Mouse (Mus musculus): ENCODE data around the gene Fanca. TPM values are rescaled to one million over a fixed set of nuclear protein-coding genes. Genes with fewer than 3 reads are reported as not detected.

Gene Fanca
- total RNA-seq (2021), result 1 to 10 TPM; 6.5 to 7.4 TPM

DNA sequence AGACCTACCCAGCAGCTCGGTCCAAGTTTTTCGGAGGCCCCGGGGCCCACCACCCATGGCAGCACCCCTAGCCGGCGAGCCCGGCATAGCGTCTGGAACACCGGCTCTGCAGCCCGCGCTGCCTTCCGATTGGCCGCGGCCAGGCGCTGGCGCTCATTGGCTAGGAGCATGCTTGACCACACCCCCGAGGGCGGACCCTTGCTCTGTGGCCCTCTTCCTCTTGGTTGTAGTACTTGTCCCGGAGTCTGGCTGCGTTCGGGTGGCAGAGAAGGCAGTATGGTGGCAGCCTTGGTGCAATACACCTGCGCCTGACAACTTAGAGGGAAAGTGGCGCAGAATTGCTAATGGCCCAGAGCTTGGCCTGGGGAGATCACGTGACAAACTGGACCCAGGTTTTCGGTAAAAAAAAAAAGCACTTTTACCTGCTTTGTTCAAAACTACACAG, at the start of gene Fanca:
Gene Fanca (minus strand): TSS at position 110 of the 445 bp plus-strand sequence.
- peak; percentile 94 to 95 for DNase-seq
- intact Hi-C loops (cut with DNase I), result no loop called here

GRCm38 (mm10) chr8:123361082-123361739, 42.8 kb upstream of the Fanca start:
- DNase-seq, result peak; percentile 77 to 89
- intact Hi-C loops (cut with DNase I), result loop anchor here (1.0 kb wide), 1 partner anchor 42 kb away; no protein-coding TSS in a partner anchor

DNA sequence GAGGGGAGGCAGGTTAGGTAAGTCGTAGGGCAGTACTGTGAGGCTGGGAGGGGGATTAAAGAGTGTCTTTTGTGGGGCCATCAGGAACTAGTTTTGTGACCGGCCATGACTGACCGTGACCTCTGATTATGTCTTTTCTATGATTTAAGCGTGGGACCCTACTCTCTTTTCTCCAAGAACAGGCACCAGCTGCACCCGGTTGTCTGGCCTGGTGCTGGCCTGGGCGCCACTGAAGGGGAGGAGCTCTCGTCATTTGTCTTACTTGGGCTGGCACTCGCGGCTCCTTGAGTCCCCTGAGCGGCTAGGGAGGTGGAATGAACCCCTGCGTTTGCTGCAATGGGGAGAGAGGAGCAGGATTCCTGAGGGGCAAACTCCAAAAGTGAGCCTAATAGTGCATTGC, 34.8 kb upstream of the Fanca start:
- DNase-seq, result no peak
- intact Hi-C loops (cut with DNase I), result no loop called here

DNA sequence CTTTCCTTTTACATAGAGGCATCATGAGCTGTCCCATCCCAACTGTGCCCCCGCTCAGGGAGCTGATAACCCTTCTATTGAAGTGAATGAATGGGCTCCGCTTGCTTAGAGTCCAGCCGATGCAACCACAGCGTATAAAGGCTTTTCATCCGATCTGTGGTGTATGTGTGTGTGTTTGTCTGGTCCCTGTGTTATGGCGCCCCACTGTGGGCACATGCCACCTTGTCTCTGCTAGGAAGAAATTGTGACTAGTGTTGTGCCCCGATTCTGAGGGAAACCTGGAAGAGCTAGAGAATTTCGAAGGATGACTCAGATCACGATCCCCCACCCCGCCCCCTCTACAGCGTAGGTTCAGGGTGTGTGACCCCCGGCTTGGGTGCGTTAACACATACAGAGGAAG, 34.4 kb upstream of the Fanca start:
- peak; percentile 36 to 41 for DNase-seq
- intact Hi-C loops (cut with DNase I), result no loop called here

DNA sequence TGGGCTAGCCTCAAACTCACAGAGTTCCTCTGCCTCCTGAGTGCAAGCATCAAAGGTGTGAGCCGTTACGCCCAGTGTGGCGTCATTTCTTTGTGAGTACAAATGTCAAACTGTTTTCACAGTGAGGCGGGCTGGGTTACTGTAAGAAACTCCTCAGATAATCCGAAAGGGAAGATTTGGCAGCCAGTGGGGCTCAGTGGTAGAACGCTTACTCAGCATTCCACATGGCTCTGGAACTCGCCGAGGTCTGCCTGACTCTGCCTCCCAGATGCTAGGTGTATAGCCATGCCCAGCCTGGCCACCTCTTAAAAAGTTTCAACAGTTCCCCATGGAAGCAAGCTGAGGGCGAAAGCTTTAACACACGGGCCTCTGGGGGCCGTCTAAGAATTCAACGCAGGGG, 33.7 kb upstream of the Fanca start:
- intact Hi-C loops (cut with DNase I), result no loop called here
- no peak for DNase-seq

DNA sequence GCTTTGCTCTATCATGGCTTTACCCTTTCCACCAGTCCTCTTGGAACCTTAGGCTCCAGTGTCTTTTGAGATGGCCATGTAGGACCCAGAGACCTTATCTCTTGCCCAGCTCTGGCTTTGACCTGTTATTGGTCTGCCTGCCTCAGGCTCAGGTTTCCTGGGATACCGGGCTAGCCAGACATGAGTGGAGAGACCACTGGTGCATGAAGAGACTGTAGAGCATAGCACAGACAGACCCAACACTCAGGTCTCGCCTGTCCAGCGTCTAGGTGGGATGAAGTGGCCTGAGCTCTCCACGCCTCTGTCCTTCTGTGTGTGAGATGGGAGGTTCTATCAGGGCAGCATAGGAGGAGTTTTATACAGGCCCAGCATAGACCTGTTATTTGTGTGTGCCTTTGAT, 30.7 kb upstream of the Fanca start:
- intact Hi-C loops (cut with DNase I), result no loop called here
- DNase-seq, result no peak

DNA sequence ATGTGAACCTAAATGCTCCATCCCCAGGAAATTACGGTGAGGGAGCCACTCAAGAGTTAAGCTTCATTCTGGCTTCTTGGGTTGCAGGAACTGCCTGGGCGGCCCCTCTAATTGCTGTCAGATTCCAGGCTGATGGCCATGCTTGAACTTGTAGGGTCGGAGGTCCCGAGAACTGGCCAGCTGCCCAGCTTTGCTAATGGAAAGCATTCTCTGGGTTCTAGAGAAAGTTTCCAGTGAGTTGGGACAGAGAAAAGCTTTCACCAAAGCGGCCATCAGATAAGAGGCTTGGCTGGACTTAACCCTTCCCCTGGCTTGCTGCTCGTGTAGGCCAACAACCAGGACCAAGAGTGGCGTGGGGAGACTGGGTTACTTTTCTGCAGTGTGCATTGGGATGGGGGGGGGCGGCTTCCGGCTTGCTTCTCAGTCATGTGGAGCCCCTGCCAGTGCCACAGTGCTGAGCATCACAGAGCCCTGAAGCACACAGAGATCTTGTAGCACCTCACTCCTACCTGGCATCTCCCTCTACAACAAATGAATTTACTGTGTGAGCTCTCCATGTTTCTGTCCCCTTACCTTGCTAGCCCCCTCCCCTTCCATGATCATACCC, 30.0 kb upstream of the Fanca start:
- peak; percentile 77 to 81 for DNase-seq
- intact Hi-C loops (cut with DNase I), result no loop called here

- DNase-seq, result no peak
- intact Hi-C loops (cut with DNase I), result no loop called here
These were observed 28.9 kb upstream of the Fanca start for GRCm38 (mm10) chr8:123347293-123347692.

GRCm38 (mm10) chr8:123345856-123346255, 27.5 kb upstream of the Fanca start:
- intact Hi-C loops (cut with DNase I), result no loop called here
- no peak for DNase-seq

DNA sequence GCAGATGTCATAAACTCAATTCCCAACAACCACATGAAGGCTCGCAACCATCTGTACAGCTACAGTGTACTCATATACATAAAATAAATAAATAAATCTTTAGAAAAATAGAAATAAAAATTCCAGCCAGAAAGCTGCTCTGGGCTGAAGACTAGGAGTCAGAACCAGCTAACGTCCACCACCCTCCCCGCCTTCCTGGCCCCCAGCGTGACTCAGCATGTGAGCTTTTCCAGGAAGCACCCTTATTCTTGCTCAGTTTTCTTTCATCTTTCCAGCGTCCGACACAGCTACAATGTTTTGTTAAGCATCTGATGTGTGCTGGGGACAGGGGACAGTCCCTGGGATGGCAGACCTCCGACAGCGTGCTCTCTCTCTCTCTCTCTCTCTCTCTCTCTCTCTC, 26.8 kb upstream of the Fanca start:
- intact Hi-C loops (cut with DNase I), result no loop called here
- no peak for DNase-seq

DNA sequence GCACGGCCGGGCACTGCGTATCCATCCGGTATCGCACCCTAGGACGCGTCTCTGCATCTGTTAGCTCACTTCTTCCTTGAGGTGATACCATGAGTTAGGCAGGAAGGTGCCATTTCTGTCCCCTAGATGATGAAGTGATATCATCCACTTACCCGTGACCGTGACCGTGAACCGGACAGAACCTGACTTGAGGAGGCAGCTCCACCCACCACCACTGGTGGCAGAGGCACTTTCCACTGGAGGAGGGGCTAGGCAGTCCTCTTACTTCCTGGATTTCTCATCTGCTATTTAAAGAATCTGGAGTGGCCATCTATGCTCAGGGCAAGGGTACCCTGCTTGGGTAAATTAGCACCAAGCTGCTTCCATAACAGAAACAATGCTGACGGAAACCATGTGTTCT, 25.0 kb upstream of the Fanca start:
- DNase-seq, result no peak
- intact Hi-C loops (cut with DNase I), result no loop called here

DNA sequence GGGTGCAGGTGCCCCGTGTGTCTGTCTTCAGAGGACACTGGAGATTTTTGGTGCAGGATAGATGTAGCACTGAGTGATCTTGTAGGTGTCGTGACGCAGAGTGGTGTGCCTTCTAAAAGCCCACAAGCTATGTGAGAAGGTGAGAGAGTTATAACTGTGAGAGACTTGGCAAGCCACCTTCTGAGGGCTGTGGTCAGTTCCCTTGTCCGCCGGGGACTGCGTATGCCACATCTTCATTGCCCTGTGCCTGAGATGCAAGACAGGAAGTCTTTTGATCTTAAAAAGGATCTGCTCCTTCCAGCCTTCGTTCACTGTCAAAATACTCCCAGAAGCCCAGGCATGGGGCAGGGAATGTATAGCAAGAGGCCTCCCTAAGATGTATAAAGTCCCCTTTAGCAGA, 24.5 kb upstream of the Fanca start:
- intact Hi-C loops (cut with DNase I), result no loop called here

GRCm38 (mm10) chr8:123342253-123342652, 23.9 kb upstream of the Fanca start:
- DNase-seq, result no peak
- intact Hi-C loops (cut with DNase I), result no loop called here

More for the DNA sequence above, 24.5 kb upstream of the Fanca start:
- DNase-seq, result no peak

DNA sequence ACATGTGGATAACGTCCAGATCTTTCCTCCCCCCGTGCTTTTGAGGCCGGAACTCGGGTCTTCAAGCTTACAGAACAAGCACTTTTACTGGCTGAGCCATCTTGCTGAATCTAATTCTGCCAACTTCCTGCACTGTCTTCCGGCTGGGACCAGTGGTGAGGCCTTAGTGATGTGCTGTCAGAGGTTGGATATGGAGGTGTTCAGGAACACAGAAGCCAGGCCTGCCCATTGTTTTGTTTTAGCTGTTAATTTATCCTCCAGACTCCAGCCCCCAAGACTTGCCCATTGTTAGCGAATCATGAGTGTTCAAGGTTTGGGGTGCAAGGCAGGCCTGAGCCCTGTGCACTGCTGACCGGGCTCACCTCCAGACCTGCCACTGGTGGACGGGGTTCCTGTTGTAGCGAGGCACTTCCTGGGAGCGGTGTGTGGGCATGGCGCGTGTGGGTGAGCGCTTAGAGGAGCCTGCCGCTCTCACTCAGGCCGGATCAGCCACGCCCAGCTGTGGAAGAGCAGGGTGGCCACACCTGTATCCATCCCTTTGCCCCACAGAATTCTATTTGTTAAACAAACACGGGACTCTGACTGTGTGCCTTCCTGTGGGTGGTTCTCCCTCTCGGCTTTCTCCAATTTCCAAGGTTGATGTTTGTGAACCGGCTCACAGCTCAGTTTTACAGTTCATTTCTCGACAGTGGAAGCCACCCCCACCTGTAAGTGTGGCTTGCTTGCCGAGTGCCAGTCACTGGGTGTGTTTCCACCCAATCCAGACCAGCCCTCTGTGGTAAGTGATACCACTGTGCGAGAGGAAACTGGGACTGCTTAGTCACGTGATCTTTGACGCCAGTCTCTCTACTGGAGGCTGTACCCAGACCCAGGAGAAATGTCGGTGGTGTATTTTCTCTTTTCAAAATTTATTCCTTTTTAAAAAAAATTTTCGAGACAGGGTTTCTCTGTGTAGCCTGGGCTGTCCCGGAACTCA, 23.0 kb upstream of the Fanca start:
- no peak for DNase-seq
- intact Hi-C loops (cut with DNase I), result no loop called here

DNA sequence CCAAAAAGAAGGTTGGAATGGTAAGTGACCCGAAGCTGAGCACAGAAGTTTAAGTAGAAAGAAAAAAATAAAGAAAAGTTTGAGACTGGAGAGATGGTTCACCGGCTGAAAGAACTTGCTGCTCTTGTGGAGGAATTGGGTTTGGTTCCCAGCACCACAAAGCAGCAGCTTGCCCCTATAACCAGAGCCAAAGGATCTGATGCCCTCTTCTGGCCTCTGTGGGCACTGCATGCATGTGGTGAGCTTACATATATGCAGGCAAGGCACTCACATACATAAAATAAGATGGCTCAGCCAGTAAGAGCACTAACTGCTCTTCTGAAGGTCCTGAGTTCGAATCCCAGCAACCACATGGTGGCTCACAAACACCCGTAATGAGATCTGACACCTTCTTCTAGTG, 21.7 kb upstream of the Fanca start:
- intact Hi-C loops (cut with DNase I), result no loop called here
- no peak for DNase-seq

DNA sequence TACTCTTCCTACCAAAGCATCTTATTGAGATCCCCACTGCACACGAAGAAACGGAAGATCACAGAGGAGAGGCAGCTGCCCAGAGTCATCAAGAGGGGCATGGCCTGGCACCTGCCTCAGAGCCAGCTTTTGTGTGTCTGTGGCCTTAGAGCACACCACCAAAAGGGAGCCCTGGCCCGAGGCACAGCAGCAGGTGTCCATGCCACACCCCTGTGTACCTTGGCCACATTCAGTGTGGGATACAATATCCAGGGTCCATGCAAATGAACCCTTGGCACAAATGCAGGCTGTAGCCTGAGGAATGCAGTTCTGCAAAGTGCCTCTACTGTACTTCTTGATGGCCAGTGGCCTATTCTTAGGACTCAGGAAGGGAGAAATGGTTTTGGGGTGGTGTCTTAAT, 19.1 kb upstream of the Fanca start:
- no peak for DNase-seq
- intact Hi-C loops (cut with DNase I), result no loop called here

GRCm38 (mm10) chr8:123334467-123334866, 16.1 kb upstream of the Fanca start:
- intact Hi-C loops (cut with DNase I), result no loop called here

GRCm38 (mm10) chr8:123333864-123334263, 15.5 kb upstream of the Fanca start:
- intact Hi-C loops (cut with DNase I), result no loop called here
- no peak for DNase-seq

More at GRCm38 (mm10) chr8:123334467-123334866, 16.1 kb upstream of the Fanca start:
- no peak for DNase-seq

DNA sequence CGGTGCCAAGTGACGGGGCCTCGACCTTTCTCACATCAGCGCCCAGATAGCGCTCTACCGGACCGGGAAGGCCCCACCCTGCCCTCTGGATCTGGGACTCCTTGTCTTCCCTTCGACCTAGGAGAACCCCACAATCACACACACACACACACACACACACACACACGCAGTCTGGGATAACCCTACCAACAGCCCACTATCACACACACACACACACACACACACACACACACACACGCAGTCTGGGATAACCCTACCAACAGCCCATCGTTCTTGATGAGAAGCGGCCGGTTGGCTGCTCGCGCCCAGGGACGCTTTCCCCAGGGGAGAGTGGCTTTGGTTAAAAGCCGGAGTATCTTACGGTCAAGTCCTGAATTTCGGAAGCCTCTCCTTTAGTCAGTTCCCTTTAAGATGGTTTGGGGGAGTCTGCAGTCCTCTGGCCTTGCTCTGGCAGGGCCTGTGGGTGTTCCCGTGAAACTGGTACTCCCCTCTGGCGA, 14.8 kb upstream of the Fanca start:
- DNase-seq, result no peak
- intact Hi-C loops (cut with DNase I), result no loop called here

GRCm38 (mm10) chr8:123332262-123333090, 14.1 kb upstream of the Fanca start, which contains the start of gene Spire2:
Spire2 (plus strand) TSS chr8:123332713.
- intact Hi-C loops (cut with DNase I), result no loop called here
- DNase-seq, result peak; percentile 87 to 88
